Mouse (Mus musculus) liver, adult 2 months (tissue): ENCODE measurements around the gene Olfr161. TPM values are rescaled to one million over a fixed set of nuclear protein-coding genes. Genes with fewer than 3 reads are reported as not detected.
"Not testable (repeated sequence)": the region's sequence is repeated elsewhere in the genome, so short reads cannot be mapped to it uniquely, and the experiment has no call there.

ENCODE experiments used
- DNase-seq: peaks from one replicate; pipeline ENCODE4 v3.0.0-alpha.2; 2011; ENCODE audit warnings: low read depth, low spot score; ENCODE audit errors: extremely low read depth
- H3K27ac ChIP-seq: fragments of 200-500 bp; replicated peaks from 2 replicates; pipeline ENCODE4 v1.5.1; 2012; ENCODE audit warnings: low read depth, mild to moderate bottlenecking, control low read depth, inconsistent platforms, low read length; ENCODE audit not compliant: insufficient read depth
- H3K27me3 ChIP-seq: fragments of 200-500 bp; 2 replicates; pipeline ENCODE4 v1.6.1; 2012; ENCODE audit warnings: mild to moderate bottlenecking, moderate library complexity, low read length, inconsistent platforms; ENCODE audit not compliant: control insufficient read depth, insufficient read depth
- H3K36me3 ChIP-seq: fragments of 200-500 bp; 2 replicates; pipeline ENCODE4 v1.6.1; 2012; ENCODE audit warnings: low read length, inconsistent platforms; ENCODE audit not compliant: control insufficient read depth, insufficient read depth
- H3K4me1 ChIP-seq: fragments of 200-500 bp; 2 replicates; pipeline ENCODE4 v1.6.1; 2011; ENCODE audit warnings: low read length; ENCODE audit not compliant: control insufficient read depth, insufficient read depth
- H3K4me3 ChIP-seq: fragments of 200-500 bp; 2 replicates; pipeline ENCODE4 v1.5.1; 2011; ENCODE audit warnings: low read depth, mild to moderate bottlenecking, control low read depth, low read length, moderate library complexity; ENCODE audit not compliant: insufficient read depth
- H3K79me2 ChIP-seq: fragments of 200-500 bp; 2 replicates; pipeline ENCODE4 v1.6.1; 2012; ENCODE audit warnings: inconsistent platforms, mild to moderate bottlenecking, low read length, moderate library complexity; ENCODE audit not compliant: control insufficient read depth, insufficient read depth
- H3K9ac ChIP-seq: fragments of 200-500 bp; 2 replicates; pipeline ENCODE4 v1.6.1; 2012; ENCODE audit warnings: low read depth, mild to moderate bottlenecking, control low read depth, inconsistent platforms, low read length
- CTCF ChIP-seq: fragments of 200-500 bp; IDR thresholded peaks from 2 replicates; pipeline ENCODE4 v1.5.1; 2011; ENCODE audit warnings: low read depth, low read length, control low read depth
- POLR2A ChIP-seq: fragments of 200-500 bp; IDR thresholded peaks from 2 replicates; pipeline ENCODE4 v1.6.1; 2011; ENCODE audit warnings: low read length, control low read depth; ENCODE audit not compliant: insufficient read depth; ENCODE audit errors: extremely low read depth
- WGBS: fragments of 180-500 bp; shearing (Covaris S2); methylation state at CpG from one replicate; pipeline ENCODE4 v1.1.7; 2018; 5-methylcytosine and 5-hydroxymethylcytosine counted together
- polyA plus RNA-seq: library from polyadenylated mRNA; depleted of rRNA; stranded (reverse); fragments of >200 nt; gene quantifications from 2 replicates; pipeline ENCODE4 v1.2.3, GENCODE M21; 2012; rRNA removed
- total RNA-seq: library from RNA; depleted of rRNA; stranded (reverse); fragments of >200 nt; gene quantifications from 2 replicates; pipeline ENCODE4 v1.2.3, GENCODE M21; 2014; rRNA removed

The Olfr161 gene
- total RNA-seq = not detected in 2 replicates
- polyA plus RNA-seq = not detected in 2 replicates

DNA sequence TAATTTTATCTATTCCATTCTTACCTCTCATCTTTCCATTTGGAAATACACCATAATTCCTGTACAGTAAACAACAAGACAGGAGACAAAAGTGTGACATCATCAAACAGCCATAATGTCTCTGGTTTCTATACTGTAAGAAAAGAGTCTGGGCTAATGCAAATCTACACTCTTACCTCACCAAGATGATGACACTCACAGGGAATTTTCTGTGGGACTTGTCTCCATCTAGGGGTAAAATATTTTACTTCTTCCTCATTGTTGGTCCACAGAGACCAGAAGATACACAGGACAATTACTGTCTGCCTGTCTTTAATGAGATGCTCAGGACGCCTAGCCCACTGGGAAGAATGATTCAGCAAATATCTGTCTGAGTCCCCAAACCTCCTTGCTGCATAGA is at the start of gene Olfr161:
TSS of gene Olfr161 (plus strand) at position 352 of the 400 bp plus-strand sequence.
- no peak within 1 kb of the TSS for H3K27ac ChIP-seq
- H3K36me3 ChIP-seq = no peaks in the 10 kb centered on the region
- H3K79me2 ChIP-seq = no peaks in the 10 kb centered on the region
- DNase-seq = no peak
- no peaks in the 10 kb centered on the region for H3K27me3 ChIP-seq
- no peak within 1 kb of the TSS for H3K9ac ChIP-seq
- TF ChIP-seq CTCF (no peak), POLR2A (no peak)
- WGBS = 59% methylated on average over 1 of the region's 1 CpGs
- H3K4me1 ChIP-seq = no peaks in the 10 kb centered on the region
- H3K4me3 ChIP-seq = no peak within 1 kb of the TSS

DNA sequence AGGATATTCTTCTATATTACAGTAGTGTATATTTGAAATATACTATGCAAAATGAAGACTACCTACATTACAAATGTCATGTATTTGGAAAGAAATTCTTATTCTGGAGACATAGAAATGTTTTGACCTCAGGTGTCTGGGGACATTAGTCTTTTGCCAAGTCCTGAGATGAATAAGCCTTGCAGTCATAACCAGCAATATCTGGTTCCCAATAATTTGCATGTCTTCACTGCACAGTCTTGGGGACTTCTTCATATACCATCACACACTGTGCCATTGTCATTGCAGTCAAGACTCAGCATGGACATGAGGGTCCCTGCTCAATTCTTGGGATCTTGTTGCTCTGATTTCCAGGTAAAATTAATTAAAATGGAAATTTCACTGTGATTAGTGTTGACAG is 27.3 kb upstream of the Olfr161 start:
- no peak for TF ChIP-seq POLR2A
- TF ChIP-seq CTCF = no peak
- Histone ChIP-seq H3K27ac (no peak overlapping the region), H3K27me3 (no peaks in the 10 kb centered on the region), H3K4me1 (no peaks in the 10 kb centered on the region), H3K79me2 (no peaks in the 10 kb centered on the region), H3K9ac (no peak overlapping the region), H3K4me3 (no peak overlapping the region), H3K36me3 (no peaks in the 10 kb centered on the region)
- no peak for DNase-seq

DNA sequence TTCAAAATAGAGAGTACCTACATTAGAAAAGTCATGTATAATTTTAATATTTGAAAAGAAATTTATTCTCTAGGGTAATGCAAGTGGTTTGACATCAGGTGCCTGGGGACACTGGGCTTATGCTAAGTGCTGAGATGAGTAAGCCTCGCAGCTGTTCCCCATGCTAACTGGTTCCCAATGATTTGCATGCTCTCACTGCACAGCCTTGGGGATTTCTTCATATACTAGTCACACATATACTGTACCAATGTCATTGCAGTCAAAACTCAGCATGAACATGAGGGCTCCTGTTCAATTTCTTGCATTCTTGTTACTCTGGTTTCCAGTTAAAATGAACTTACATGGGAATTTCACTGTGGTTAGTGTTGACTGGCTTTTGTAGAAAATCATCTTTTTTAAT is 13.2 kb upstream of the Olfr161 start:
- not testable (repeated sequence) for H3K9ac ChIP-seq, H3K27me3 ChIP-seq, H3K79me2 ChIP-seq, H3K27ac ChIP-seq, H3K4me1 ChIP-seq, H3K4me3 ChIP-seq, H3K36me3 ChIP-seq, DNase-seq
- WGBS = 65% methylated on average over 1 of the region's 1 CpGs

DNA sequence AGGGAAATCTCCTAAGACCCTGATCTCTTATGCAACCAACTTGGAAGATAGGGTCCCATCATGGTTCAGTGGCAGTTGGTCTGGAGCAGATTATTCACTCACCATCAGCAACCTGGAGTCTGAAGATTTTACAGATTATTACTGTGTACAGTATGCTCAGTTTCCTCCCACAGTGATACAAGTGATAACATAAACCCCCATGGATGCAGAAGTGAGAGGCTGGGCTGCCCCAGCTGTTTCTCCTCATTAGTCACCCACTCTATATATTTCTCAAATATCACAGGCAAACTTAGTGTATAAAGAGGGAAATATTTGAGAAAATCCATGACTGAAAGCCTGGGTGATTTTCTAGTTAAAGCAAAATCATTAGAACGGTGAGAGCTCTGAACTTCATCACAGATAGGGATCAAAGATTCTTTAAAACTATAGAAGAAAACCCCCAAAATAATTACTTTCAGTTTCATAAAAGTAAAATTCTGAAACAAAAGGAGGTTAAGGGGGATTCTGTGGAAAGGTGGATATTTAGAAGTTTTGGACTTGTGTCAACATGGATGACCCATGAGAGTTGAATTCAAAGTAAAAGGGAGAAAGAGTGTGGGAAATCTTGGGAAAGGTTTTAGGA is 12.5 kb upstream of the Olfr161 start:
- H3K4me1 ChIP-seq = not testable (repeated sequence)
- WGBS = 88% methylated on average over 1 of the region's 1 CpGs

DNA sequence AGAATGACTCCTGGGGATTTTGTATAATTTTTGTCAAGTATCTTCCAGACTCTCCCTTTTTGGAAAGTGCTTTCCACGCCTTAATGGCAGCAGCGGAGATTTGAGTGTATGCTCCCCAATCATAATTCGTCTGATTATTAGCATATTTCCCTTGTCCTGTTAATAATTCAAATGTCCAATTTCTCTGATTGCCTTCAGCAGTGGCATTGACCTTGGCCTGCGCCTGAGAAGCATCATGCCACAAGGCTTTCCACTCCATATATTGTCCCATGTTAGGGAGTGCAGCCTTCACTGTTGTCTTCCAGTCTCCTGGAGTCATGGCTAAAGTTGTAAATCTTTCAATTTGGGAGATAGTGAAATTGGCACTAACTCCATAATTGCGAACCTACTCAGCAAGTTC is 40.5 kb downstream of the Olfr161 start:
- not testable (repeated sequence) for DNase-seq, H3K4me1 ChIP-seq, H3K27me3 ChIP-seq, H3K4me3 ChIP-seq, H3K79me2 ChIP-seq, H3K9ac ChIP-seq, H3K27ac ChIP-seq, H3K36me3 ChIP-seq
- 80% methylated on average over 5 of the region's 5 CpGs for WGBS

More for the DNA sequence above, 12.5 kb upstream of the Olfr161 start:
- H3K27ac ChIP-seq, DNase-seq, H3K27me3 ChIP-seq, H3K79me2 ChIP-seq, H3K9ac ChIP-seq, H3K4me3 ChIP-seq, H3K36me3 ChIP-seq: not testable (repeated sequence)

DNA sequence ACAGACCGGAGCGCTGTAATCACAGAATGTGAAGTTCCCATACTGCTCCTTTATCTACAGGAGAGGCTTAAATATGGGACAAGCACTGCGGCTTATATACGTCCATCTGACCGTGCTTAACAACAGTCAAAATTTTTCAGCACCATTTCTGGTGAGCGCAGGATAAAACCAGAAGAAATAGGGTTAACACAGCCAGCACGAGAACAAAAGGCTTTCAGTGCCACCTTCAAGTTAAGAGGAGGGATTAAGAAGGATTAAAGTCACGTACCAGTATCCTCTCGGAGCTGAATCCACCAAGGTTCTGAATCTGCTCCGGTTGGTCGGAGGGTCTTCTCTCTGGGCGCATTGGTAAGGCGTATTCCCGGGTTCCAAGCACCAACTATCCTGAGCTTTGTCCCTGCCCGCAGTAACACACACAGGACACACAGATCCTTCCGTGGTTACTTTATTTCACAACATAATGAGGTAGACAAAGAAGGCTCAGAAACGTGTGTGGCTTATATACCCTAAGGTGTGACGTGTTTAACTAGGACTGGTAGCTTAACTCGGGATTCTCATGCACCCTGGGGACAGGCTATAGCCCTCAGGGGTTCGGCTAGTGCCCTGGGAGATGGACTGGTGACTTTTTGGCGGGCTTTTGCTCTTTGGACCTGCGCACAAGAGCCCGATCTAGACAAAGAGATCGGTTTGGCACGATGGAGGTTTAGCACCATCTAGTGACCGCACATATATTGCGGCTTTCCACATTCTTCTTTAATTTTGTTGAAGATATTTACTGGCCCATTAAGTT is 41.9 kb downstream of the Olfr161 start:
- H3K4me1 ChIP-seq, H3K4me3 ChIP-seq, H3K36me3 ChIP-seq, H3K27ac ChIP-seq, DNase-seq, H3K79me2 ChIP-seq, H3K27me3 ChIP-seq, H3K9ac ChIP-seq: not testable (repeated sequence)
- 37% methylated on average over 27 of the region's 27 CpGs for WGBS

Other genes starting within 250 kb of the Olfr161 start
- gene Mefv, start 127.1 kb downstream of the Olfr161 start, total RNA-seq = 0.20 and 0.46 TPM in 2 replicates
- gene Mefv, start 127.1 kb downstream of the Olfr161 start, polyA plus RNA-seq = 0.02 and 0.09 TPM in 2 replicates
- 9.0 and 9.3 TPM in 2 replicates for gene Zfp263, start 153.1 kb downstream of the Olfr161 start, total RNA-seq
- 3.1 and 4.1 TPM in 2 replicates for gene Zfp263, start 153.1 kb downstream of the Olfr161 start, polyA plus RNA-seq
- not detected in 2 replicates for gene Olfr15, start 239.8 kb downstream of the Olfr161 start, total RNA-seq
- not detected in 2 replicates for gene Olfr15, start 239.8 kb downstream of the Olfr161 start, polyA plus RNA-seq